Mouse (Mus musculus) cortical plate, adult 2 months (tissue): ENCODE measurements around the gene Plcl2.

Experiments
- CTCF ChIP-seq: fragments of 200-500 bp; IDR thresholded peaks from 2 replicates; pipeline ENCODE4 v1.5.1; 2011; ENCODE audit warnings: mild to moderate bottlenecking, control low read depth, low read length; ENCODE audit not compliant: insufficient read depth; ENCODE audit errors: extremely low read depth
- POLR2A ChIP-seq: fragments of 200-500 bp; IDR thresholded peaks from 2 replicates; pipeline ENCODE4 v1.6.1; 2011; ENCODE audit warnings: mild to moderate bottlenecking, low read length, control low read depth; ENCODE audit not compliant: insufficient read depth; ENCODE audit errors: extremely low read depth

GRCm38 (mm10) chr17:50470432-50471078 is 38.6 kb upstream of the Plcl2 start:
- no peak for TF ChIP-seq CTCF
- TF ChIP-seq POLR2A, result no peak
